Mouse (Mus musculus) limb, embryonic 13.5 days (tissue): ENCODE data around the gene Adamtsl4. TPM values are rescaled to one million over a fixed set of nuclear protein-coding genes. Genes with fewer than 3 reads are reported as not detected.

Experiments used
- ATAC-seq: fragments of 200-750 bp; cut with Nextera tagmentation; 2 replicates; pipeline ENCODE4 v1.8.0; 2017; ENCODE audit warnings: low read depth, moderate number of reproducible peaks, moderate TSS enrichment; ENCODE audit not compliant: low FRiP score
- H3K27ac ChIP-seq: fragments of 300-500 bp; sonication (generic); 2 replicates; pipeline ENCODE4 v1.5.1; 2015; ENCODE audit warnings: inconsistent platforms, mild to moderate bottlenecking, moderate library complexity
- H3K27me3 ChIP-seq: fragments of 300-500 bp; sonication (generic); 2 replicates; pipeline ENCODE4 v1.6.1; 2015; ENCODE audit warnings: mild to moderate bottlenecking, inconsistent platforms
- H3K36me3 ChIP-seq: fragments of 300-500 bp; sonication (generic); 2 replicates; pipeline ENCODE4 v1.6.1; 2015; ENCODE audit warnings: inconsistent platforms, mild to moderate bottlenecking, moderate library complexity
- H3K4me1 ChIP-seq: fragments of 300-500 bp; sonication (generic); 2 replicates; pipeline ENCODE4 v1.6.1; 2015; ENCODE audit warnings: inconsistent platforms
- H3K4me2 ChIP-seq: fragments of 300-500 bp; sonication (generic); replicated peaks from 2 replicates; pipeline ENCODE4 v1.6.1; 2015; ENCODE audit warnings: inconsistent platforms, mild to moderate bottlenecking, moderate library complexity
- H3K4me3 ChIP-seq: fragments of 300-500 bp; sonication (generic); 2 replicates; pipeline ENCODE4 v1.5.1; 2015; ENCODE audit warnings: moderate library complexity, mild to moderate bottlenecking, inconsistent platforms
- H3K9ac ChIP-seq: fragments of 300-500 bp; sonication (generic); 2 replicates; pipeline ENCODE4 v1.6.1; 2015; ENCODE audit warnings: mild to moderate bottlenecking, inconsistent platforms
- H3K9me3 ChIP-seq: fragments of 300-500 bp; sonication (generic); 2 replicates; pipeline ENCODE4 v1.6.1; 2016; ENCODE audit warnings: inconsistent platforms
- WGBS: fragments of 180-500 bp; shearing (Covaris S2); methylation state at CpG from one replicate; pipeline ENCODE4 v1.1.7; 2015; 5-methylcytosine and 5-hydroxymethylcytosine counted together
- polyA plus RNA-seq: library from polyadenylated mRNA; unstranded; fragments of >200 nt; fragmentation: Nextera tagmentation; extraction: Ambion mirVana; gene quantifications from 2 replicates; pipeline ENCODE4 v1.2.1, GENCODE M21; 2015

Adamtsl4 gene
- polyA plus RNA-seq, 1 experiment from 2014 or later, result 2.7 TPM

- no peaks in the 10 kb centered on the region for H3K27me3 ChIP-seq
- H3K9ac ChIP-seq, result no peak overlapping the region
- no peak for ATAC-seq
- H3K4me2 ChIP-seq, result no peak overlapping the region
- H3K36me3 ChIP-seq, result no peaks in the 10 kb centered on the region
- H3K9me3 ChIP-seq, result no peaks in the 10 kb centered on the region
- no peak overlapping the region for H3K4me3 ChIP-seq
- H3K27ac ChIP-seq, result peak overlapping the region; percentile 52; the same call in 1 of the 2 replicates
- peaks cover 15% of the 10 kb centered on the region for H3K4me1 ChIP-seq
- 25% methylated on average over 11 of the region's 11 CpGs for WGBS
These were observed 34.2 kb downstream of the Adamtsl4 start for GRCm38 (mm10) chr3:95653473-95654034.

GRCm38 (mm10) chr3:95652871-95653270, 34.8 kb downstream of the Adamtsl4 start:
- ATAC-seq, result no peak

DNA sequence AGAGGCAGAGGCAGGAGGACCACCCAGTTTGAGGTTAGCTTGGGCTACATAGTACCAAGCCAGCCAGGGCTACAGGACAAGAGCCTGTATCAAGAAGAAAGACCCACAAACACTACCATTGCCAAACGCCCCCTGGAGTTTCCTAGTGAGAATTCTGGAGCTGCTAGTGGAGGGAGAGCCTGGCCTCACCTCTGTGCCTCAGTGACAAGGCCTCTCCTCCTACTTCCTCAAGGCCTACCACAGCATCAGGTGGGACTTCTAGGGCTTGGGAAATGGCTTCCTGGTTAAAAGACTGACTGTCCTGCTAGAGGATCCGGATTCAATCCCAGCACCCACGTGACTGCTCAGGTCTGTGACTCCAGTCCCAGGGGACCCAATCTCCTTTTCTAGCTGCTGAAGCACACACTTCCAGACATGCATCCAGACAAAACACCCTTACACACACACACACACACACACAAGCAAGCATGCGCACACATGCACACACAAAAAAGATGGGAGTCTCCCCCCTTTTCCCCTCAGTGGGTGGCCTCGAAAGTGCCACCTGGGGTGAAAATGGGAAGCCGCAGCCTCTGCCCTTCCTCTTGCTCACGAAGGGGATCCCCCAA, 35.4 kb downstream of the Adamtsl4 start:
- Histone ChIP-seq H3K27me3 (no peaks in the 10 kb centered on the region), H3K4me1 (peaks cover 15% of the 10 kb centered on the region), H3K36me3 (no peaks in the 10 kb centered on the region), H3K4me3 (no peak overlapping the region), H3K9ac (no peak overlapping the region; the same call in 1 of the 2 replicates), H3K4me2 (no peak overlapping the region), H3K27ac (no peak overlapping the region), H3K9me3 (no peaks in the 10 kb centered on the region)
- no peak for ATAC-seq
- WGBS, result 60% methylated on average over 7 of the region's 7 CpGs

More at GRCm38 (mm10) chr3:95652871-95653270, 34.8 kb downstream of the Adamtsl4 start:
- 17% methylated on average over 6 of the region's 6 CpGs for WGBS
- H3K4me3 ChIP-seq, result no peak overlapping the region
- no peaks in the 10 kb centered on the region for H3K9me3 ChIP-seq
- H3K27ac ChIP-seq, result no peak overlapping the region
- no peak overlapping the region for H3K9ac ChIP-seq
- H3K4me1 ChIP-seq, result peaks cover 15% of the 10 kb centered on the region
- H3K27me3 ChIP-seq, result no peaks in the 10 kb centered on the region
- no peaks in the 10 kb centered on the region for H3K36me3 ChIP-seq
- no peak overlapping the region for H3K4me2 ChIP-seq

DNA sequence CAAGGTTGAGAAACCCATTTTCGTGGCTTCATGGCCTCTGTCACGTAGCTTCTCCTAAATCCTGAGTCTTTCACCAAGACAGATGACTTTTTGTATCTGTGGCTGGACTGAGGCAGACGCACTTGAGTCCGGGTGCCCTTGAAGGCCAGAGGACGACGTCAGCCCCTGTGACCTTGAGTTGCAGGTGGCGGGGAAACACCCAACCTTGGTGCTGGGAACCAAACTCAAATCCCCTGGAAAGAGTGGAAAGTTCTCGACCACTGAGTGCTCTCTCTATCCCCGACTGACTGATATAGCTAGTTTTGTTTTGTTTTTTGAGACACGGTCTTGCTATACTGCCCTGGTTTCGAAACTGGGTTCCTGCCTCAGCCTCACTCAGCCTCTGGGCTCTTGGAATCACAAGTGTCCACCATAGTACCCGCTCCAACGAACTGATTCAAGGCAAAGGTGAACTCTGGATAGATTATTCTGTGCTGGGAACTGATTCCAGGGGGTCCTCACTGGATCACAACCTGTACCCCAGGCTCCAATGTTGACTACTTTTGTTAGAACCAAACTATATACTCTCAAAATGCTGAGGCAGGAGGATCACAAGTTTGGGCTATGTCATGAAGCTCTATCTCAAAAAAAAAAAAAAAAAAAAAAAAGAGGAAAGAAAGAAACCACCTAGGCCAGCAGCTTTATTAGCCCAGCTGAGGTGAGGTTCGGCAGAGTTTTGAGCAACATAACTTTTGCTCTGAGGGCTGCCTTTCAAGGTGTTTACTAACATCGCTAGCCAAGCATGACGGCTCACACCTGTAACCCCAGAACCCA, 36.1 kb downstream of the Adamtsl4 start:
- H3K9me3 ChIP-seq, result no peaks in the 10 kb centered on the region
- peaks cover 15% of the 10 kb centered on the region for H3K4me1 ChIP-seq
- H3K9ac ChIP-seq, result no peak overlapping the region
- no peaks in the 10 kb centered on the region for H3K27me3 ChIP-seq
- H3K27ac ChIP-seq, result no peak overlapping the region
- 85% methylated on average over 16 of the region's 16 CpGs for WGBS
- no peak for ATAC-seq
- no peaks in the 10 kb centered on the region for H3K36me3 ChIP-seq
- H3K4me2 ChIP-seq, result no peak overlapping the region
- no peak overlapping the region for H3K4me3 ChIP-seq

GRCm38 (mm10) chr3:95651033-95651373, 36.7 kb downstream of the Adamtsl4 start:
- Histone ChIP-seq H3K9ac (no peak overlapping the region), H3K4me1 (peaks cover 15% of the 10 kb centered on the region), H3K9me3 (no peaks in the 10 kb centered on the region), H3K27me3 (no peaks in the 10 kb centered on the region), H3K4me3 (no peak overlapping the region), H3K27ac (peak overlapping the region; percentile 29; the same call in 1 of the 2 replicates), H3K36me3 (no peaks in the 10 kb centered on the region), H3K4me2 (no peak overlapping the region)
- WGBS, result 88% methylated on average over 3 of the region's 3 CpGs
- ATAC-seq, result no peak

GRCm38 (mm10) chr3:95650276-95651032, 37.3 kb downstream of the Adamtsl4 start:
- Histone ChIP-seq H3K9me3 (no peaks in the 10 kb centered on the region), H3K9ac (no peak overlapping the region), H3K4me1 (peaks cover 15% of the 10 kb centered on the region), H3K4me3 (no peak overlapping the region), H3K4me2 (no peak overlapping the region), H3K27ac (peak overlapping the region; percentile 29; the same call in 1 of the 2 replicates), H3K36me3 (no peaks in the 10 kb centered on the region), H3K27me3 (no peaks in the 10 kb centered on the region)
- 62% methylated on average over 6 of the region's 6 CpGs for WGBS
- no peak for ATAC-seq

GRCm38 (mm10) chr3:95648016-95648415, 39.7 kb downstream of the Adamtsl4 start:
- Histone ChIP-seq H3K4me2 (no peak overlapping the region), H3K4me3 (no peak overlapping the region), H3K27me3 (no peaks in the 10 kb centered on the region), H3K36me3 (no peaks in the 10 kb centered on the region), H3K4me1 (peaks cover 8% of the 10 kb centered on the region), H3K27ac (no peak overlapping the region), H3K9ac (no peak overlapping the region), H3K9me3 (no peaks in the 10 kb centered on the region)
- WGBS, result 91% methylated on average over 5 of the region's 5 CpGs
- no peak for ATAC-seq

DNA sequence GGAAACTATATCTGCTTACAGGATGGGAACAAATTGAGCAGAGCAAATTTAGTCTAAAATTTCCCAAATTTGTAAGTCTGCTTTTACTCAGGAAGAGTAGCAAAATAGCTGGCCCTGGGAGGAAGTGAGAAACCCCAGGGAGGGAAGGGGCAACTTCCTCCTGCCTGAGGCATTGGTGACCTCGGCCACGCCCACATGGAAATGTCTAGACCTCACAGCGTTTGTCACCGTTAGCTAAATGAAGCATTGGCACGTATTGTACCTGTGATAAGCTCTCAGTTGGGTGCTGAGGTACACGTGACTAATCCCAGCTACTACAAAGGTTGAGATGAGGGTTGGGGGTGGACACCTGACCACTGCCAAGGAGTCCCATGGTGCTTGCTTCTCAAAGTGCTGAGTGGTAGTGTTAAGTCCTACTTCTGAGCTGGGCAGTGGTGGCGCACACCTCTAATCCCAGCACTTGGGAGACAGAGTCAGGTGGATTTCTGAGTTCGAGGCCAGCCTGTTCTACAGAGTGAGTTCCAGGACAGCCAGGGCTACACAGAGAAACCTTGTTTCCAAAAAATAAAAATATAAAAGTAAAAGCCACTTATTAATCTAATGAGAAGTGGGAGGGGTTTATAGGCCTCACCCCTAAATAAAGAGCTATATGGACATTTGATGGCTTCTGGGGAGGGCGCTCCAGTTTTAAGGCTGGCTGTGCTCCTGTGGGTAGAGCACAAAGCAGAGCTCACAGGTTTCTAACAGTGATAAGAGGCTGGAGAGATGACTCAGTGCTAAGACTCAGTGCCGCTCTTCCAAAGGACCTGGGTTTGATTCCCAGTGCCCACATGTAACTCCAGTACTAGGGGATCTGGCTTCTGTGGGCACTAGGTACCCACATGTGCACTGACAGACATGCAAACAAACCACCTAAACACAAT, 42.1 kb downstream of the Adamtsl4 start:
- WGBS, result 66% methylated on average over 10 of the region's 10 CpGs

DNA sequence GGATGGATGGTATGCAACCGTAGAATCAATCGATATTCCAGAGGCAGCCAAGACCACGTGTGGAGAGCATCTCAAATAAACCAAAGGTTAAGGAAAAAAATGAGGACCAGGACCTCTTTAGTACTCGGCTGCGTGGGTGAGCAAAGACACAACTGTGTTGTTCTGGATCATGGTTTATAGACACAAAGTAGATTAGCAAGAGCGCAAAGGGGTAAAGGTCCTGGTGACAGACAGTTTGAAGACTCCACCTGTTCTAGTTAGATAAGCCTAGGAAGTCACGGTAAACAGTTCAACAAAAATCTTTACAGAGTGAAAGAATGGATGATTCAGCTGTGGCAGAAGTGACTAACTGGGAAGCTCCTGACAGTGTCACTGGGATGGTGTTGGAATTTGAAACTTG, 44.6 kb downstream of the Adamtsl4 start:
- no peak overlapping the region for H3K9ac ChIP-seq
- peaks cover 15% of the 10 kb centered on the region for H3K36me3 ChIP-seq

More for the DNA sequence above, 42.1 kb downstream of the Adamtsl4 start:
- no peaks in the 10 kb centered on the region for H3K4me1 ChIP-seq
- no peak overlapping the region for H3K4me3 ChIP-seq
- H3K36me3 ChIP-seq, result no peaks in the 10 kb centered on the region
- H3K27me3 ChIP-seq, result no peaks in the 10 kb centered on the region
- H3K27ac ChIP-seq, result no peak overlapping the region
- no peak overlapping the region for H3K4me2 ChIP-seq
- no peak for ATAC-seq
- H3K9me3 ChIP-seq, result no peaks in the 10 kb centered on the region
- H3K9ac ChIP-seq, result no peak overlapping the region

DNA sequence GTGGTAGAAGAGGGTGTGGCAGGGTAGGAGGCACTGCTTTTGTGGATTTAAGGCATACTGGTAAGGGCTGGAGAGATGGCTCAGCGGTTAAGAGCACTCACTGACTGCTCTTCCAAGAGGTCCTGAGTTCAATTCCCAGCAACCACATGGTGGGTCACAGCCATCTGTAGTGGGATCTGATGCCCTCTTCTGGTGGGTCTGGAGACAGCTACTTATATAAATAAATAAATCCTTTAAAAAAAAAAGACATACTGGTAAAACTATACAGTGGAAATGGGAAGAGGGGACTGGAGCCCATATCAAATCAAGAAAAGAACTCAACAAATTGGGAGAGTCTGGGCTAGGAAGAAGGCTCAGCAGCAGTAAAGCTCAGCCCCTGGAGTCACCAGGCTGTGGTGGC, 48.0 kb downstream of the Adamtsl4 start:
- Histone ChIP-seq H3K4me2 (no peak overlapping the region), H3K9me3 (no peaks in the 10 kb centered on the region), H3K4me3 (no peak overlapping the region), H3K4me1 (no peaks in the 10 kb centered on the region), H3K27ac (no peak overlapping the region), H3K27me3 (no peaks in the 10 kb centered on the region), H3K36me3 (peaks cover 47% of the 10 kb centered on the region), H3K9ac (no peak overlapping the region)
- ATAC-seq, result no peak
- WGBS, result 100% methylated on average over 1 of the region's 1 CpGs

More for the DNA sequence above, 44.6 kb downstream of the Adamtsl4 start:
- Histone ChIP-seq H3K4me3 (no peak overlapping the region), H3K27me3 (no peaks in the 10 kb centered on the region), H3K4me2 (no peak overlapping the region), H3K27ac (no peak overlapping the region), H3K4me1 (no peaks in the 10 kb centered on the region), H3K9me3 (no peaks in the 10 kb centered on the region)
- WGBS, result 87% methylated on average over 7 of the region's 7 CpGs
- ATAC-seq, result no peak

- Histone ChIP-seq H3K27me3 (no peaks in the 10 kb centered on the region), H3K9ac (no peak overlapping the region), H3K4me3 (no peak overlapping the region), H3K4me2 (no peak overlapping the region), H3K36me3 (peaks cover 80% of the 10 kb centered on the region), H3K4me1 (no peaks in the 10 kb centered on the region), H3K9me3 (no peaks in the 10 kb centered on the region), H3K27ac (no peak overlapping the region)
- WGBS, result 82% methylated on average over 4 of the region's 4 CpGs
- ATAC-seq, result no peak
These were observed 51.6 kb downstream of the Adamtsl4 start for GRCm38 (mm10) chr3:95636072-95636471.
